In genomic region chr19:16873942-16874861, GRCm38 (mm10) we compare ENCODE assay signal across 8 mouse cellular contexts. TPM values are rescaled to one million over a fixed set of nuclear protein-coding genes. Genes with fewer than 3 reads are reported as not detected.
DNase-seq lines count a peak whose midpoint lies in the region; ATAC-seq and TF ChIP-seq lines count a peak whose summit lies in the region.

No protein-coding gene starts in this region.

- DNase-seq in gastrocnemius, adult 2 months = no peak
- DNase-seq in gastrocnemius, postnatal 36 days = no peak
- DNase-seq in hindbrain, embryonic 10.5 days (ENCODE audit: low spot score) = peak; percentile 65
- DNase-seq in cerebellum, postnatal 4 days (ENCODE audit: low spot score in 2 of 2) = no peak
- DNase-seq in urinary bladder, postnatal 25 days (ENCODE audit: low spot score) = no peak
- DNase-seq in layer of hippocampus, adult 8-10 months (ENCODE audit: low spot score in 2 of 2) = no peak

- no peak overlapping the region for H3K27ac ChIP-seq in gastrocnemius, adult 2 months
- no peak overlapping the region for H3K27ac ChIP-seq in hindbrain, embryonic 10.5 days

- peak; percentile 17; the same call in 1 of the 2 replicates for ATAC-seq in common myeloid progenitor, adult 5-6 weeks (replicated peaks; ENCODE audit: low read depth, poor library complexity, severe bottlenecking)

- no peaks in the 10 kb centered on the region for H3K9me3 ChIP-seq in hindbrain, embryonic 10.5 days
- H3K9me3 ChIP-seq in megakaryocyte, embryonic 14.5 days = no peaks in the 10 kb centered on the region

- no peaks in the 10 kb centered on the region for H3K36me3 ChIP-seq in hindbrain, embryonic 10.5 days
- H3K36me3 ChIP-seq in megakaryocyte, embryonic 14.5 days (replicated peaks; ENCODE audit: low read length) = no peaks in the 10 kb centered on the region

- H3K4me1 ChIP-seq in hindbrain, embryonic 10.5 days (replicated peaks) = peaks cover 43% of the 10 kb centered on the region
- H3K4me1 ChIP-seq in megakaryocyte, embryonic 14.5 days = peaks cover 76% of the 10 kb centered on the region

- no peak for TF ChIP-seq CTCF in gastrocnemius, adult 2 months (IDR thresholded peaks at IDR 0.05)

- under 1% methylated on average over 55 of the region's 55 CpGs for WGBS in hindbrain, embryonic 10.5 days

- intact Hi-C loops in gastrocnemius, adult 2 months (cut with DNase I) = no loop called here
- intact Hi-C loops in gastrocnemius, postnatal 36 days (cut with DNase I) = no loop called here

- peak overlapping the region; percentile 64 for H3K4me3 ChIP-seq in gastrocnemius, adult 2 months
- peak overlapping the region; percentile 50 for H3K4me3 ChIP-seq in hindbrain, embryonic 10.5 days
- peak overlapping the region; percentile 91 for H3K4me3 ChIP-seq in megakaryocyte, embryonic 14.5 days (replicated peaks)

- peaks cover 100% of the 10 kb centered on the region for H3K27me3 ChIP-seq in hindbrain, embryonic 10.5 days (ENCODE audit: insufficient read depth, poor library complexity, severe bottlenecking)
- H3K27me3 ChIP-seq in megakaryocyte, embryonic 14.5 days (replicated peaks) = peaks cover 100% of the 10 kb centered on the region

RNA-seq across cellular contexts. Expression of gene Foxb2, which starts 0.6 kb away (rescaled TPM):
- not detected for total RNA-seq in gastrocnemius, adult 2 months (2021)
- total RNA-seq in gastrocnemius, postnatal 36 days (2021) = not detected
- not detected in 2 replicates for total RNA-seq in common myeloid progenitor, adult 5-6 weeks (2017)
- polyA plus RNA-seq in hindbrain, embryonic 10.5 days (2016; fragmentation: Nextera tagmentation; extraction: Ambion mirVana) = 0.26 and 0.29 TPM in 2 replicates
- not detected in 2 replicates for polyA plus RNA-seq in megakaryocyte, embryonic 14.5 days (2012; ENCODE audit: insufficient read depth, low replicate concordance)
- not detected for total RNA-seq in layer of hippocampus, adult 8-10 months (2022)
